Mouse (Mus musculus) cerebellum, postnatal 10 days (tissue): ENCODE measurements around the gene Atxn10.
A peak's percentile ranks its signal among the peaks of the same experiment; 100 is the strongest.
"Not testable (repeated sequence)": the region's sequence is repeated elsewhere in the genome, so short reads cannot be mapped to it uniquely, and the experiment has no call there.

Source experiments
- DNase-seq, 2 experiments: peaks; one replicate each; pipeline ENCODE4 v3.0.0; 2021; ENCODE audit warnings: mixed read lengths in 2 of 2

Gene Atxn10

GRCm38 (mm10) chr15:85335671-85336300, at the start of gene Atxn10:
Gene Atxn10 (plus strand): TSS chr15:85336245.
- no peak for DNase-seq

GRCm38 (mm10) chr15:85294632-85295031, 41.4 kb upstream of the Atxn10 start:
- DNase-seq = no peak

GRCm38 (mm10) chr15:85295544-85295943, 40.5 kb upstream of the Atxn10 start:
- no peak for DNase-seq

DNA sequence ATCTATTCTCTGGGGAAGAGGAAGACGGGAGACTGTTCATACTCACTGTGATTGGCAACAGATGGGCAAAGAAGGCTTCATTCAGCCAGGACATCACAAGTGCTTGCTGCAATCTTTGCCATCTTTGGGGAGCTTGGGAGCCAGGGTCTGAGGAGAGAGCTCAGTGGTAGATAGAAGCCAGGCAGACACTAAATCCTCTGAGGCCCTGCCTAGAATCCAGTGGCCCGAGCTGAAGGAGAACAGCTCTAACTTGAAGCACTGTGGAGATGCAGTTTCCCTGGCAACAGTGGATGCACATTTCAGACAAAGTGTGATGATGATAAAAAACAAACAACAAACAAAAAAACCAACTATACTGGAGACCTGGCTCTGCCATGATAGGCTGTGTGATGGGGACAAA, 40.1 kb upstream of the Atxn10 start:
- DNase-seq = no peak

DNA sequence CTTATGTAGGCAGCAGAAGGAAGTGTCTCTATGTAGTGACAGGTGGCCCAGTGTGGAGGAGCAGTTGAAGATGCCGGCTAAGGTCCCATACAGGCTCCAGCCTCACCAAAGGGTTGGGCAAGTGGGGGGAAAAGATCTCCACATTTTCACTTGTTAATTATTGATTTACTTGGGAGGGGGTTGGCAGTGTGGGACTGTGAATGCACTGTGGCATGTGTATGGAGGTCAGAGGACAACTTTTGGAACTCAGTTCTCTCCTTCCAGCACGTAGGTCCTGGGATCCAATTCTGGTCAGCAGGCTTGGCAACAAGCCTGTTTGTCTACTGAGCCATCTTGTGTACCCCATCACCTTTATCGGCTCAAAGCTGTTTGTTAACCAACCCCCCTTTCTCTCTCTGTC, 39.5 kb upstream of the Atxn10 start:
- no peak for DNase-seq

DNA sequence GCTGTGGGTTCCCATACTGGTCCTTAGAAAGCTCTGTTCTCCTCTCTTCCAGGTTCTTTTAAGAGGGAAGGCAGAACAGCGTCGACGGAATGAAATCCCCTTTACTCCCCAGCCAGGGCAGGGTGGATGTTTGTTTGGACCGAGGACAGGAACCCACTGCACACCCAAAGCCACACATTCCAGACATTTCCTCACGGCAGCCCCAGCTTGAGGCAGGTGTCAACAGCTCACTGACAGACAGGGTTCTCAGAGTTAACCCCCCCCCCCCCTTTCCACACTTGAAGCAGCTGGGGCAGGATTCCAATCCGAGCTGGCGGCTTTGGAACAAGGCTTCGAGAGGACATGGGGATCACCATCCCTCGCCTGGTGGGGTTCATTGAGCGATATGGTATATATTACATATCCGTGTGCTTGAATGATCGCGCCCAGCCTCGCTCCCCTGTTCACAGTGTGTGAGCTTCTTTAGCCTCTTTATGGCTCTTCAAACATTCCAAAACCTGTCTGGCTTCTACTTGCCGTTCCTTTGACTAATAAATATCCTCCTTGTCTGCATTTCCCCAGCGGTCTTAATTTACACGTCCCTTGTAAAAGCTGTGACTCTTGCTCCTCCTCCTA, 37.8 kb upstream of the Atxn10 start:
- DNase-seq = peak; percentile 40 to 43

DNA sequence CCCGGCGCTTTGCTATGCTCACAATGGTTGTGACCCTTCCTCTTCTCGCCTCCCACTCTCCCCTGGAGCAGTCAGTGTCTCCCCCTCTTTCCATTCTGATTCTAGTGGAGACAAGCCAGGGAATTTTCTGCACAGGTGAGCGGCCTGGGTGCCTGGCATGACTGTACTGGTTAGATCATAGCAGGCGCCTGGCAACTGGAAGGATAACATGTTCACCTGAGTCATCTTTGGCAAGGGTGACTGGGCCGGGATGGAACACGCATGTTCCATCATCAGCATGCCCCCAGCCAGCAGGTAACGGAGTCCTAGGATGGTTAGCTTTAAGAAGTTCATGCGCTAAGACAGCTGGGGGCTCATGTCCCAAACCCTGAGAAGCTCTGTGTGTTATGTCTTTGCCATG, 37.1 kb upstream of the Atxn10 start:
- DNase-seq = peak; percentile 68 to 70

DNA sequence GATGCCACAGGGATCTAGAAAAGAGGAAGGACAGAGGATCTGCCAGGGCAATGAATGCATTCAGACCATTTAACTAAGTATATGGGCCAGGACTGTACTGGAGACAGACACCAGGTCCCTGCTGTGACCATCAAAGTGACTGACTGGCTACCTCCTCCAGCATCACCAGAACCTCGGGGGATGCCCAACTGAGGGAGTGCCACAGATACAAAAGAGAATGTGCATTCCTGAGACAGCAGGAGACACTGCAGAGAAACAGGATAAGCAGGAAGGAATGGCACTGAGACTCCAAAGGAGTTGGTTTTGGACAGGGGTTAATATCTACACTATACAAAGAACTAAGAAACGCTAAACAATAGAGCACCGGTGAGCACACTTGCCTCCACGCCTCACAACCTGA, 32.8 kb upstream of the Atxn10 start:
- no peak for DNase-seq

DNA sequence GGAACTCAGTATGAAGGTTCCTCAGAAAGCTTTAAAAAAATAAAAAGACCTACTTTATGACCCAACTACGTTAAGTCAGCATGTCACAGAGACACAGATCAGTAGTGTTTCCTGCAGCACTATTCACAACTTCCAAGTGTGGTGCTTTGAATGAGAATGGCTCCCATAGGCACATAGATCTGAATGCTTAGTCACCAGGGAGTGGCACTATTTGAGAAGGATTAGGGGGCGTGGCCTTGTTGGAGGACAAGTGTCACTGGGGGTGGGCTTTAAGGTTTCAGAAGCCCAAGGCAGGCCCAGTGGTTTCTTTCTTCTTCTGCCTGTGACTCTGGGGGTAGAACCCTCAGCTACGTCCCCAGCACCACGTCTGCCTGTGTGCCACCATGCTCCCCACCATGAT, 32.1 kb upstream of the Atxn10 start:
- no peak for DNase-seq

DNA sequence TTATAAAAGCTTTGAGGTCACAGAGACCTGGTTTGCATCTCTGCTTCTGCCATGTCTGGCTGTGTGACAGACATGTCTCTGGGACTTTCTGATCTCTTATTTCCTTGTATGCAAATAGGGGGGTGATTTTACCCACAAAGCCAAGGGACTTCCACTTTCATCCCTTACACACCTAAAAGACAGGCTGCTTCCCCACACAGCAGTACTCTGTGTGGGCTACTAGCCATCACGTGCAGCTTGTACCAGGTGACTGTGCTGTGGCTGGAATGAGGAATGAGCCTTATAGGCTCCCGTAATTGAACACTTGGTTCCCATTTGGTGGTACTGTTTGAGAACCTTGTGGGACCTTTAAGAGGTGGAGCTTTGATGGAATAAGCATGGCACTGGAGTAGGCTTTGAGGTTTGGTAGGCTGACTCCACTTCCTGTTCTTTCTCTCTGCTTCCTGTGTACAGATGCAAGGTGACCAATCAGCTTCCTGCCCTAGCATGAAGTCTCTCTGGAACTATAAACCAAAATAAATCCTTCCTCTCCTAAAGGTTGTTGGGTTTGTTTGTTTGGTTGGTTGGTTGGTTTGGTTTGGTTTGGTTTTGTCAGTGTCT, 28.9 kb upstream of the Atxn10 start:
- DNase-seq = no peak

DNA sequence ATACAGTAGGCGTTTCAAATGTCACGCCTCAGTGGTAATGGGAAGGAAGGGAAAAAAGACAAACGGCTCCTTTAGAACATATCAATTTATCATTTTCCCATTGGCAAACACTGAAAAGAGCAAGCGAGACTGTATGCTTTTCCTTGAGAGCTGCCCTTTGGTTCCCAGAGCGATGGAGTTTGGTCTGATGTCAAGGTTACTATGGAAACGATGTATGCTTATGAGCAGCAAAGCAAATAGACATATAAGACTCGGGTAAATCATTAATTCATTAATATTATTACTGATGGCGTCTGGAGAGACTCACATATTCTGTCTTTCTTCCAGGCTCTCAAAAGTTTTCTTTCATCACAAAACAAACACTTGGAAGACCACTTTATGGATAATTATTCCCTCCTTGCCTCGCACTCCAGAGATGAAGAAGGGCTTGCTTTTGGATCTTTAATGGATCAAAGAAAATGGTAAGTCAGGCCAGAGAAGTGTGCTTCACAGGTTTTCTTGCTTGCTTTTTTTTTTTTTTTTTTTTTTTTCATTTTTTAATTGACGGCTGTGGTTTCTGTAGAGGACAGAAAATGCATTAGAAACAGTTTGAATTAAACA, 24.9 kb upstream of the Atxn10 start:
- DNase-seq = no peak

- peak; percentile 86 to 88 for DNase-seq
Observed at GRCm38 (mm10) chr15:85315378-85316025, 20.5 kb upstream of the Atxn10 start.

GRCm38 (mm10) chr15:85316342-85317140, 19.5 kb upstream of the Atxn10 start:
- DNase-seq = no peak

- DNase-seq = no peak
Observed at GRCm38 (mm10) chr15:85319924-85320668, 15.9 kb upstream of the Atxn10 start.

- no peak for DNase-seq
Observed at GRCm38 (mm10) chr15:85323214-85323613, 12.8 kb upstream of the Atxn10 start.

DNA sequence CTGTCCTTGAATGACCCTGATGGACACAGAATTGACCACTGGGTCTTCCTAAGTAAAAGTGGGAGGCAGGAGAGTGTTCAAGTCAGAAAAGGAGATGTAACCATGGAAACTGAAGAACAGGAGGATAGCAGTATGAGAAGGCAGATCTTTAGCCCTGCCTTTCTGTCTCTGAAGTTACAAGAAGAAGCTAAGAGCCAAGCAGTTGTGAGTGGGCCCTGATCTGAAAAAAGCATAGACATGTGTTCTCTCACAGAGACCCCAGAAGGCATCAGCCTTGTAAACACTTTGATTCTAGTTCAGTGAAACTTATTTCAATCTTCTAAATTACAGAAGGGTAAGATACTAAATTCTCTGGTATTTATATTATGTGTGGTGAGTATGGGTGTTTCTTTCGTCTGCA, 11.6 kb upstream of the Atxn10 start:
- DNase-seq = no peak

DNA sequence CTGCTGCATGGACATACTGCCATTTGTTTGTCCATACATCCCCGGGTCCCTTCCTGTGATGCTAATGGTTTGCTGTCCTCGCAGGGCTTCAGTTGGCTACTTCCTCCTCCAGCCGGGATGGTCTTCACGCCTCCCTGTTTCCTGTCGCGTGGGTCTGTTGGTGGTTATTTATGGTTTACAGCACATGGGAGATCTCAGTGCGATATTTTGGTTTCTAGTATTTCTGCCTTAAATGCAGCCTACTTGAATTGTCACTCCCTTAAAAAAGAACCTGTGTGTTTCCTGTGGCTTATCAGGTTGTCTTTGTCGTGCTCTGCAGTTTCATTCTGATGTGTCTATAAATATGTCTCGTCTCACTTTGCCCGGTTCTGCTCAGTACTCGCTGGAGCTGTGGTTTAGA, 8.2 kb upstream of the Atxn10 start:
- no peak for DNase-seq

DNA sequence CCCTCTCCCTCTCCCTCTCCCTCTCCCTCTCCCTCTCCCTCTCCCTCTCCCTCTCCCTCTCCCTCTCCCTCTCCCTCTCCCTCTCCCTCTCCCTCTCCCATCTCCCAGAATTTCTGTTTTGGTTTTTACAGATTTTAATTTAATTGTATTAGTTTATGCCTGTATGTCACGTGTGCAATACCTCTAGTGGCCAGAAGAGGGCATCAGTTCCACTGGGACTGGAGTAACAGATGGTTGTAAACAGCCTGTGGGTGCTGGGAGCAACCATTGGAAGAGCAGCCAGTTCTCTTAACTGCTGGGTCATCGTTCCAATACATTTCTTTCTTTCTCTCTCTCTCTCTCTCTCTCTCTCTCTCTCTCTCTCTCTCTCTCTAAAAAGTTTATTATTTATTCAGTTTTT, 7.6 kb upstream of the Atxn10 start:
- not testable (repeated sequence) for DNase-seq

DNA sequence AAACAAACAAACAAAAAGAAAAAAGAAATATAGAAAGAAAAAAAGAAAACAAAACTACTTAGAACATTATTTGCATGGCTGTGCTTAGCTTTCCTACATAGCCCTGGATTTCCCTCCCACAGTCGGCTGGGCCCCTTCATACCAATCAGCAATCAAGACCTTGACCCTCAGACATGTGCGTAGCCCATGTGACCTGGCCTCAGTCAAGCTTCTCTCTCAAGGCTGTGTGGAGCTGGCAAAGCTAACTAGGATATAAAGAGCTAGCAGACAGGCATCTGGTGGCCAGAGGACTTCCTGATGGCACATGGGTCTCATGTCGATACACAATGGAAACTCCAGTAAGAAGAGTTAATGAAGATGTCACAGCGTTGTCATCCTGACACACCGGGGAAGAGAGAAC, 6.9 kb upstream of the Atxn10 start:
- DNase-seq = no peak

DNA sequence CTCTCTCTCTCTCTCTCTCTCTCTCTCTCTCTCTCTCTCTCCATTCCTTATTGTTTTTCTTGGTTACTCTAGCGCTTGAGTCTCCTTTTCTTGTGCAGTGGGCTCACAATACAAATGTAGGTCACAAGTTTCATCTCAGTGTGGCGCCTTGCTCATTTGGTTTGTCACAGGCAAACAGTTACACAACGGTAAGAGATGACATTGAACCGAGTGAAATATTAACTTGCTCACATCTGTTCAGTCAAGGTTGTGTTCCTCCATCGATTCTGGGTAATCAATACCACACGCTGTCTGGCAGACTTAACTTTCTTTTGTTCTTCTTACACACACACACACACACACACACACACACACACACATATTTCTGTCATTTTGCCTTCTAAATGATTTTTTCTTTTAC, 6.0 kb upstream of the Atxn10 start:
- DNase-seq = no peak

DNA sequence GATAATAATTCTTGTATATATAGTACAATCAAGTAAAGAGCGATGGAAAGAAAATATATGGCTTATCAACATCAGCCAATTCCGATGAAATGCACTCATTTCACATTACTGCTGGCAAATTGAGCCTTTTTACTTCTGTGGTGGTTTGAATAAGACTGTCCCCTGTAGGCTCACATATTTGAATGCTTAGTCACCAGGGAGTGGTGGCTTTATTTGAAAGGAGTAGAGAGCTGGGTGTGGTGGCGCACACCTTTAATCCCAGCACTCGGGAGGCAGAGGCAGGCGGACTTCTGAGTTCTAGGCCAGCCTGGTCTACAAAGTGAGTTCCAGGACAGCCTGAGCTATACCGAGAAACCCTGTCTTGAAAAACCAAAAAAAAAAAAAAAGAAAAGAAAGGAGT, 2.5 kb upstream of the Atxn10 start:
- not testable (repeated sequence) for DNase-seq

GRCm38 (mm10) chr15:85334234-85334633, 1.8 kb upstream of the Atxn10 start:
- DNase-seq = no peak
